Mouse (Mus musculus) cerebellum, adult 11 months (tissue): ENCODE results near the gene Kcnh2.

Experiments used
- DNase-seq: peaks from one replicate; pipeline ENCODE4 v3.0.0; 2022

The Kcnh2 gene

DNA sequence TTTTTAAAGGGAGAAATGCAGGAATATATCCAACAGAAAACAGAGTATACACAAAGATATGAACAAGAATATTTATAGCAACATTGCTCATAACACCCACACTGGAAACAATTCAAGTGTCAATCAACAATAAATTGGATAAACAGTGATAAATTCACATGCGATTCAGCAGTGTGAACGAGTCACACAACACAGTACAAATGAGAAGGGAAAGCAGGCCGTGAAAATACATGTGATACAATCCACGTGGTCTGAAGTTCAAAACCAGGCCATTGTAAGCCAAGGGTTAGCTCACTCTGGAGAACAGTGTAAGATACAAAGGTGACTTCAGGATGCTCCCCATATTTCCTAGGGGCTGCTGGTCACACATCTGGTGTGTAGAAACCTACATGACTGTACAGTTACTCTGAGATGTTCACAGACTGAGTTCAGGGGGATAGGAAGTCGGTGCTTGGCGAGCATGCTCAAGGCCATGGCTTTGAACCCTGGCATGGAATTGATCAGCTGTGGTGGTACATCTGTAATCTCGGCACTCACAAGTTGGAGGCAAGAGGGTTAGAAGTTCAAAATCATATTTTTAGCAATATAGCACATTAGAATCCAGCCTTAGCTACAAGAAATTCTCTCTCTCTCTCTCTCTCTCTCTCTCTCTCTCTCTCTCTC, 23.4 kb upstream of the Kcnh2 start:
- no peak for DNase-seq

- DNase-seq, result no peak
Observed at GRCm38 (mm10) chr5:24374216-24374615, 22.8 kb upstream of the Kcnh2 start.

GRCm38 (mm10) chr5:24373807-24374206, 22.4 kb upstream of the Kcnh2 start:
- DNase-seq, result no peak

DNA sequence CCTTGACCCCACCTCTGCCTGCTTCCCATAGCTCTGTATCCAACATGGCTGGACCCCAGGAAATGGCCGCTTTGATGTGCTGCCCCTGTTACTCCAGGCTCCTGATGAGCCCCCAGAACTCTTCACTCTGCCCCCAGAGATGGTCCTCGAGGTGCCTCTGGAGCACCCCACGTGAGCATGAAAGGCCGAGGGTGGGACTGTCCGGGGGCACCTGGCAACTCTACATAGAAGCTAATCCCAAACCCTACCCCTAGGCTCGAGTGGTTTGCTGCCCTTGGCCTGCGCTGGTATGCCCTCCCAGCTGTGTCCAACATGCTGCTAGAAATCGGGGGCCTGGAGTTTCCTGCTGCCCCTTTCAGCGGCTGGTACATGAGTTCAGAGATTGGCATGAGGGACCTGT, 18.4 kb upstream of the Kcnh2 start:
- DNase-seq, result no peak

GRCm38 (mm10) chr5:24366426-24366825, 15.0 kb upstream of the Kcnh2 start:
- no peak for DNase-seq

- no peak for DNase-seq
Observed at GRCm38 (mm10) chr5:24365528-24365927, 14.1 kb upstream of the Kcnh2 start.

DNA sequence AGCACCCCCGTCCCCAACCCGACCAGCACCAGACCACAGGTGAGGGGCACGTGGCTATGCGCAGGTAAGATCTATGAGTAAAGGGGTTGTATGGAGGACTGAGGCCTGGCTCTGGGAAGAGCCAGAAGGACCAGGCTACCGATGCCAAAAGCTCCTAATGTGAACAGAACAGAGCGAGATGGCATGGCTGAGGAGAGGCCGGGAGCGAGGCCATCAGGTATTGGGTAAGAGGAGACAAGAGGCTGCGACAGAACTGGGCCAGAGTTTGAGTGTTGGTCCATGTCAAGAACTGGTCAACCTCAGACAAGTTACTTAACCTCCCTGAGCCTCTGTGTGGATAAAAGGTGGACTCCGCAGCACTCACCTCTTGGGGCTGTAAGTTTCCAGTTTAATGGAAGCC, 13.6 kb upstream of the Kcnh2 start:
- no peak for DNase-seq

- no peak for DNase-seq
Observed at GRCm38 (mm10) chr5:24364508-24364907, 13.1 kb upstream of the Kcnh2 start, which contains the start of gene Nos3. Nos3 (plus strand) TSS chr5:24364810.

DNA sequence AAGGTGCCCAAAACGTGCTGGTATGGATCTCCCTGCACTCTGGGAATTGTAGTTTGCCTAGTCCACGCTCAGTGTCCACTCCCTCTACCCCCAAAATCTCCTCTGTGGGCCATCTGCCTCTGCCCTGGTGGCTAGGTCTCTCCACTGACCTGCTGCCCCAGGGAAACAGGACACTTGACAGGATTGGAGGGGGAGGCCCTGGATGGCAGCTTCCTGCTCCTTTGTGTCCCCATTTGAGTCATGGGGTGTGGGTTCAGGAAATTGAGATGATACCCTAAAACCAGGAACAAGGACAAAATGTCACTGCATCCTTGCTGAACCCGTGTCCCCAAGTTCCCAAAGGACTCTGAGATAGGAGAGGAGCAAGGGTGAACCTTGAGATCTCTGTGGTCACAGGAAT, 12.7 kb upstream of the Kcnh2 start:
- no peak for DNase-seq

GRCm38 (mm10) chr5:24363467-24363866, 12.1 kb upstream of the Kcnh2 start:
- no peak for DNase-seq

DNA sequence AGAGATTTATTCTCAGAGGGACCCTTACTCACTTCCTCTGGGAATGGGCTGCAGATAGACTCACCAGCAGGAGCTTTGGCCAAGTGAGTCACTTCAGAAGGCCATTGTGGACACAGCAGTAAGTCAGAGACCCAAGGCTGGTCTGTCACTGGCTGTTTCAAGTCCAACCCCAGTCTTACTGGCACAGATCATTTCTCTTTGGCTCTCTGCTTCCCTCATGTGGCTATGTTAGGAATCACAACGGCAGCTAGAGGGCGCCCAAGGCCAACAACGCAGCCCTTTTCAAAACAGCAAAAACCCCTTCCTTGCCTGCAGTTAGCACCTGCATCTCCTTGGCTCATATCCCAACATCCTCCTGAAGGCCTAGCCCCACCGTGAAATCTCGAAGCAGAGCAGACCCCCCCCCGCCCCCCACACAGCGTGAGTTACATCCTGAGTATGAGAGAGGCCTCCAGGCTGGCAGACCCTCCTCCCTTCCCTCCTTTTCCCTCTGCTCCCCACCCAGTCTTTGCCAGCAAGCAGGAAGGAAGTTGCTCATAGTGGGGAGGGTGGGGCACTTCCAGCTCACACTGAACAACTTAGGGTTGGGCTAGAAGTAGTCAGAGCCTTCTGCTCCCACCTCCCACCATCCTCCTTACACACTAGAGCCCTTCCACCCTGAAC, 9.5 kb upstream of the Kcnh2 start:
- DNase-seq, result peak; percentile 83

- no peak for DNase-seq
Observed at GRCm38 (mm10) chr5:24357461-24357860, 6.1 kb upstream of the Kcnh2 start.

DNA sequence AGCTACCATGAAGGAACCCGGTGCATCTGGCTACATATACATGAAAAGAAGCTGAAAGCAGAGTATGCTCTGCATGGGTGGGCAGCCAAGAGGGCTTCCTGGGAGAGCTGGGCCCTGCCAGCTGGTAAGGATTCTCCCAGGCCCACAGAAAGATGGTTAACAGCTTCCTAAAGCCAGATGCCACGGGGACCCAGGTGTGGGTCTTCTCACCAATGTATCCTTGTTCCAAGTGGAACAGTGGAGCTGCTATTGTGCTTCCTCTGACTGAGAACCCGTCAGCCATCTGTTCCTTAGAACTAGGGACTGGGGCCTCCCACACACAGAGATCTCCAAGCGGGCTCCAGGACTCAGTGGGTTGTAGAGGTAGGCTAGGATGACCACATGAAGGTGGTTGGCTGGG, 5.4 kb upstream of the Kcnh2 start:
- no peak for DNase-seq

- DNase-seq, result no peak
Observed at GRCm38 (mm10) chr5:24353327-24353726, 1.9 kb upstream of the Kcnh2 start.

DNA sequence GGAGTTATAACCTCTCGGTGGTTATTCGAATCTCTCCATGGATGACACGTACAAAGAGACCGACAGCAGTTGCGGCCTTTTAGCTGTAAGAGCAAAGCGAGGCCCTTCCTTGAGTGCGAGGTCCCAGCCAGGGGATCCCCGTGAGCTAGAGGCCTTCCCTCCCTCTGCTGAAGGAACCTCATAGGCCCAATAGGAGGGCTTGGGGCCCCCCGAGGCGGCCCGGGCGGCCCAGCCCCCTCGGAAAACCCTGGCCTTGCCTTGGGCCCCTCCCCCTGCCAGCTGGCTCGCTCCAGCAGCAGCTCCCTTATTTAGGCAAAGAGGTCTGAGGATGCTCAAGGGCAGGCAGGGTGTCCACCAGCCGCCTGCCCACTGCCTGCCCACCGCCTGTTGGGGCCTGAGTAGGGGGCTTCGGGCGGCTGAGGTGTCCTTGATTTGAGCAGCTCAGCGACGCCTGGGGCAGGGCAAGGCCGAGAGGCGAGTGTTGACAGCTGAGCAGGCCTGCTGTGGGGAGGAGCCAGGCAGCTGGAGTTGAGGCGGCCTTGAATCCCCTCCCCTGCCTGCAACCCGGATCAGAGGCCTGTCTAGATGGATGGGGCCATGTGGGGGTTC, 951 bp upstream of the Kcnh2 start:
- DNase-seq, result no peak

GRCm38 (mm10) chr5:24351701-24352171, 332 bp upstream of the Kcnh2 start:
- DNase-seq, result peak; percentile 86

DNA sequence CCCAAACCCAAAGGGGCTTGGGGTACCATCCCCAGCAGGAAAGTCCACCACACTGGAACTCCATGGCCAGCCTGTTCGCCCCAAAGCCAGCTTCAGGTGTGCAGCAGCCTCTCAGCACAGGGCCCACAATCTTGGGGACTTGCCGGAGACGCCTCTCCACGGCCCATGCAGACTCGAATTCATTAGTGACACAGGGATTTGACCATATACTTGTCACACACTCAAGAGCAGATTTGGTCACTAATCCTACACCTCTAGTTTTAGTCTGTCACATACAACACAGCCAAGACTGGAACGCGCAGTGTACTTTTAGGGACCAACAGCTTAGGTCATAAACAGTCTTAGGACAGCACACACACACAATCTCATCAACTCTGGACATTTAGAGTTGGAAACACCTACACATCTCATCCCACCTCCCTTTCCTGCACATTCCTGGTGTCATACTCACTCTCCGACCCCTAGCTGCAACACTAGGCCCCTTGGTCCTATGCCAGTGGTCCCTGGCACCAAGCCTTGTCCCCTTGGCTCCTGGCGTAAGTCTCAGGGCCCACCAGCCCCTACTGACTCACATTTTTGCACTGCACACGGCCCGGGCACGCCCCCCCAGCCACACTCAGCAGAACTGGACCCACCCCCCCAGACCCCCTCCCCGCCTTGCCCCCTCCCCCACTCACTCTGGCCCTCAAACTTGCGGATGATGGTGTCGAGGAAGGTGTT, 713 bp downstream of the Kcnh2 start:
- peak; percentile 47 for DNase-seq

GRCm38 (mm10) chr5:24350073-24350472, 1.3 kb downstream of the Kcnh2 start:
- no peak for DNase-seq

DNA sequence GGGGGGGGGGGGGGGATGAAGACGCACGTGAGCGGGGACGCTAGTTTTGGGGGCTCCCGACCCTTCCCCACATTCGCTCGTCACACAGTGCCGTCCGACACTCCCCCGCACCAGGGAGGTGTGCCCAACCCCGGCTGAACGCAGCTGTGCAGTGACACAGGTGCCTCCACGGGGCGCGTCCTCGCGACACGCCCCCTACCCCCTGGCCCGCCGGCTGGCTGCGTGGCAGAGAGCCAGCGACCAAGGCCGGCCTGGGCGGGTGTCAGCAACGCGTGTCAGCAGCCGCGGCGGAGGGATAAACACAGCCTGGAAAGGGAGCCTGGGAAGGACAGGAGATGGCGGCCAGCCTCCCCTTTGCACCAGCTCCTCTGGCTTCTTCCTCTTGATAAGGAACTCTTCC, 2.9 kb downstream of the Kcnh2 start:
- no peak for DNase-seq

DNA sequence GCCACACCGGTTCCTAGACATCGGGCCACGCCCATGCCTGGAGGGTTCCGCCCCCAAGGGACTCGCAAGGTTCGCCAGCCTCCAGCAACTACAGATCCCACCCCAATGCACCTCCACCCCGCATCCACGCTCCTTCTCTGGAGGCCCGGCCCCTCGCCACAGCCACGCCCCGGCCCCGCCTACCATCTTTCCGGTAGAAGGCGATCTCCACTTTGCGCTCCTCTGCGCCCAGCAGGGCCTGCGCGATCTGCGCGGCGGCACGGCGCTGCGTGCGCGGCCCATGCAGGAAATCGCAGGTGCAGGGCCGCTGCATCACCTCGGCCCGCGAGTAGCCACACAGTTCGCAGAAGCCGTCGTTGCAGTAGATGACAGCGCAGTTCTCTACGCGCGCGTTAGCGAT, 3.3 kb downstream of the Kcnh2 start:
- DNase-seq, result peak; percentile 72

DNA sequence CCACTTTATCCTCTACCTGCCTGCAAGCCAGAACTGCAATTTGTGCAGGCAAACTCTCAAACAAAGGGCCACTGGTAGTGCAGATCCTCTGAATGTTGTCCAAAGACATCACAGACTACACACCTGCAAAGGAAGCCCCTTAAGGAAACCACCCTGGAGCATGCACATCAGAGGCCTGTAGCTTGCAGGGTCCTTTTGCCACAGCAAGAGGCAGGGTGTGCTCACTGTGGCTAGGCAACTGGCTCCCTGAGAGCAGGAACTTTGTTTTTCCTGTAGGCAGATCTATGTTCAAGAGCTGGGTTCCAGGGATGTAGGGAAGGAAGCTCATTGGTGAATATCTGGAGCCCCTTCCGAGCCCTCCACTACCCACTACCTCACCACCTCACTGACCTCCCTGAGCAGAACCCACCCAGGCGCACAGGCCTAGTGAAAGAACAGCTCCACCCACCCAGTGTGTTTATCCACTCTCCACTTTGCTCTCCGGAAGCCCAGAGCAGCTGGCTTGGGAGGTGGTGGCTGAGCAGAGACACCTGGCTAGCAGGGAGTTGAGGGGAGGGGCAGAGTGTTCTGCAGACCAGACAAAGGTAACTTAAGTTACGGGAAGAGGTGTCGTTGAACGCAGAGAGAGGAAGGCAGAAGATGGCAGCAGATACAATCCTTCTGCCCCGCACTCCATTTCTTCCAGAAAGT, 4.1 kb downstream of the Kcnh2 start:
- no peak for DNase-seq

DNA sequence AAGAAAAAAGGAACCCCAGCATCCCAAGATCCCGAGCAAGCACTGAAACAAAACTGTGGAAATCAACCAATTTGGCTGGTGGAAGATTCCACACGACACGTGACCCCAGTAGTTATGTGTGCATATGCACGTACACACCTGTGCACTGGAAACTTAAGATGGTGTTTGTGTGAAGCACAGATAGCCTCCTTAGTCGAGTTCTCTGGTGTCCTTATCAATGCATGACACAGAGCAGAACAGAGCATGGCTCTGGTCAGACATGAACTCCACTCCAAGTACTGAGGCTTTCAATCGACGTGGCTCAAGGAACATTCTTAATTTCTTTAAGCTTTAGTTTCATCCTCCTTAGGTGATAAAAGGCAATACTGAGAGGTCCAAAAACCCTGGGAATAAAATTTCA, 5.1 kb downstream of the Kcnh2 start:
- no peak for DNase-seq

GRCm38 (mm10) chr5:24344477-24345051, 6.8 kb downstream of the Kcnh2 start:
- DNase-seq, result no peak
